8 mouse cellular contexts compared by ENCODE assay signal in genomic region chr1:189921568-189921817, GRCm38 (mm10). TPM values are rescaled to one million over a fixed set of nuclear protein-coding genes. Genes with fewer than 3 reads are reported as not detected.
A peak's percentile ranks its signal among the peaks of the same experiment; 100 is the strongest.
DNase-seq lines count a peak whose midpoint lies in the region; ATAC-seq and TF ChIP-seq lines count a peak whose summit lies in the region.

No protein-coding gene starts in this region.

- peak overlapping the region; percentile 75 to 76 for H3K4me3 ChIP-seq in heart, embryonic 14.5 days (ENCODE audit: control insufficient read depth in 1 of 2, insufficient read depth in 1 of 2, low read depth in 1 of 2, low read length in 2 of 2)
- peak overlapping the region; percentile 59 to 75 for H3K4me3 ChIP-seq in ES-E14 (ENCODE audit: insufficient read depth in 1 of 2, low read depth in 1 of 2, low read length in 2 of 2, poor library complexity in 1 of 2, severe bottlenecking in 1 of 2)
- peak overlapping the region; percentile 88 for H3K4me3 ChIP-seq in hindbrain, embryonic 10.5 days
- H3K4me3 ChIP-seq in midbrain, embryonic 11.5 days (ENCODE audit: low read depth, low read length), result peak overlapping the region; percentile 69

- DNase-seq in heart, postnatal 4 days, result no peak
- DNase-seq in ES-E14 (ENCODE audit: low read depth, low spot score), result no peak
- DNase-seq in hindbrain, embryonic 10.5 days (ENCODE audit: low spot score), result no peak
- peak; percentile 89 for DNase-seq in midbrain, embryonic 11.5 days (ENCODE audit: low spot score, missing footprints)
- no peak for DNase-seq in gastrocnemius, postnatal 4 days (ENCODE audit: low spot score in 2 of 2)
- DNase-seq in thymus, postnatal 4 days, result no peak
- no peak for DNase-seq in kidney, postnatal 25 days

- no peaks in the 10 kb centered on the region for H3K9me3 ChIP-seq in heart, embryonic 14.5 days (ENCODE audit: control insufficient read depth, low read length)
- no peaks in the 10 kb centered on the region for H3K9me3 ChIP-seq in ES-E14 (ENCODE audit: control insufficient read depth, insufficient read depth, low read depth, low read length)
- H3K9me3 ChIP-seq in hindbrain, embryonic 10.5 days, result no peaks in the 10 kb centered on the region
- no peaks in the 10 kb centered on the region for H3K9me3 ChIP-seq in midbrain, embryonic 11.5 days (ENCODE audit: control insufficient read depth, low read length)

- H3K9ac ChIP-seq in heart, embryonic 14.5 days (ENCODE audit: low read length), result peak overlapping the region; percentile 92
- peak overlapping the region; percentile 69 for H3K9ac ChIP-seq in ES-E14 (ENCODE audit: insufficient read depth, low read depth, low read length, poor library complexity, severe bottlenecking)
- peak overlapping the region; percentile 78 for H3K9ac ChIP-seq in midbrain, embryonic 11.5 days (ENCODE audit: low read length)

- peaks cover 36 to 78% of the 10 kb centered on the region in 2 experiments for H3K4me1 ChIP-seq in heart, embryonic 14.5 days (ENCODE audit: control insufficient read depth in 2 of 2, insufficient read depth in 2 of 2, low read length in 2 of 2)
- H3K4me1 ChIP-seq in ES-E14 (ENCODE audit: control insufficient read depth in 2 of 2, insufficient read depth in 2 of 2, low read length in 2 of 2, poor library complexity in 1 of 2), result peaks cover 10 to 12% of the 10 kb centered on the region in 2 experiments; a peak in 3 of 4 replicates
- H3K4me1 ChIP-seq in hindbrain, embryonic 10.5 days (replicated peaks), result peaks cover 55% of the 10 kb centered on the region
- H3K4me1 ChIP-seq in midbrain, embryonic 11.5 days (ENCODE audit: control insufficient read depth, insufficient read depth, low read length), result peaks cover 23% of the 10 kb centered on the region

- peak overlapping the region; percentile 80 for H3K4me2 ChIP-seq in heart, embryonic 14.5 days (ENCODE audit: low read length)
- peak overlapping the region; percentile 89 for H3K4me2 ChIP-seq in midbrain, embryonic 11.5 days

- H3K27ac ChIP-seq in heart, embryonic 14.5 days (replicated peaks in 1 of 2; ENCODE audit: control insufficient read depth in 1 of 2, insufficient read depth in 1 of 2, low read depth in 2 of 2, low read length in 2 of 2), result peak overlapping the region; percentile 80 to 99
- no peak overlapping the region for H3K27ac ChIP-seq in ES-E14 (ENCODE audit: insufficient read depth, low read depth, low read length, poor library complexity, severe bottlenecking)
- H3K27ac ChIP-seq in hindbrain, embryonic 10.5 days, result peak overlapping the region; percentile 94
- no peak overlapping the region for H3K27ac ChIP-seq in midbrain, embryonic 11.5 days (ENCODE audit: low read depth, low read length)

- H3K36me3 ChIP-seq in heart, embryonic 14.5 days (ENCODE audit: control insufficient read depth, insufficient read depth, low read length), result no peaks in the 10 kb centered on the region
- H3K36me3 ChIP-seq in ES-E14 (ENCODE audit: control insufficient read depth, insufficient read depth, low read length, poor library complexity, severe bottlenecking), result no peaks in the 10 kb centered on the region
- no peaks in the 10 kb centered on the region for H3K36me3 ChIP-seq in hindbrain, embryonic 10.5 days
- H3K36me3 ChIP-seq in midbrain, embryonic 11.5 days (ENCODE audit: control insufficient read depth, insufficient read depth, low read length), result no peaks in the 10 kb centered on the region

- in situ Hi-C loops in ES-E14 (cut with MboI; ENCODE audit: low sequenced_read_pairs in 2 of 2, unreplicated experiment in 2 of 2), result no loop called here

- H3K27me3 ChIP-seq in heart, embryonic 14.5 days (ENCODE audit: control insufficient read depth, insufficient read depth, low read length), result no peaks in the 10 kb centered on the region
- H3K27me3 ChIP-seq in hindbrain, embryonic 10.5 days (ENCODE audit: insufficient read depth, poor library complexity, severe bottlenecking), result peaks cover 47% of the 10 kb centered on the region
- no peaks in the 10 kb centered on the region; the same call in 1 of the 2 replicates for H3K27me3 ChIP-seq in midbrain, embryonic 11.5 days (ENCODE audit: control insufficient read depth, insufficient read depth, low read length)

- ATAC-seq in heart, embryonic 14.5 days (ENCODE audit: insufficient number of reproducible peaks, insufficient read depth, low FRiP score, low read depth), result no peak
- no peak for ATAC-seq in midbrain, embryonic 11.5 days (ENCODE audit: low FRiP score)

- 2% methylated on average over 4 of the region's 4 CpGs for WGBS in heart, embryonic 14.5 days
- 2% methylated on average over 4 of the region's 4 CpGs for WGBS in hindbrain, embryonic 10.5 days
- 11% methylated on average over 4 of the region's 4 CpGs for WGBS in midbrain, embryonic 11.5 days

TF ChIP-seq in ES-E14, 5 proteins besides CTCF, POLR2A, EP300 and RAD21:
- TF ChIP-seq ZC3H11A (IDR thresholded peaks at IDR 0.05; ENCODE audit: borderline replicate concordance, low read depth, low read length) (no peak), CHD2 (IDR thresholded peaks at IDR 0.05; ENCODE audit: low read depth, low read length) (no peak), ZNF384 (IDR thresholded peaks at IDR 0.05; ENCODE audit: low read depth, low read length) (no peak), MAFK (IDR thresholded peaks at IDR 0.05; ENCODE audit: insufficient read depth, low read depth, low read length) (no peak), HCFC1 (IDR thresholded peaks at IDR 0.05; ENCODE audit: borderline replicate concordance, insufficient read depth, low read length) (no peak)

RNA-seq across cellular contexts. Expression of gene Smyd2, which starts 0.7 kb away (rescaled TPM):
- polyA plus RNA-seq in heart, embryonic 14.5 days (2014; fragmentation: Nextera tagmentation; extraction: Ambion mirVana), result 227 and 246 TPM in 2 replicates
- 100 to 1,000 TPM; 192 to 202 TPM for total RNA-seq in heart, postnatal 4 days (2021)
- 50.4 and 64.4 TPM in 2 replicates for total RNA-seq in ES-E14 (2012; rRNA removed)
- polyA plus RNA-seq in hindbrain, embryonic 10.5 days (2016; fragmentation: Nextera tagmentation; extraction: Ambion mirVana), result 59.7 and 66.7 TPM in 2 replicates
- polyA plus RNA-seq in midbrain, embryonic 11.5 days (2014; fragmentation: Nextera tagmentation; extraction: Ambion mirVana), result 50.9 and 54.9 TPM in 2 replicates
- 100 to 1,000 TPM; 144 to 145 TPM for total RNA-seq in gastrocnemius, postnatal 4 days (2021)

Comparison
In these comparisons a context has a peak if more than half of its experiments do, and no peak if none do; other contexts are left out.
1. H3K27ac ChIP-seq: peak in heart, embryonic 14.5 days (2 of 2) and hindbrain, embryonic 10.5 days (single experiment); none in ES-E14 (single experiment) and midbrain, embryonic 11.5 days (single experiment).
2. Peak in every context shown above with its lines, with median percentiles within 50 percentile points of each other: H3K4me3 ChIP-seq and H3K9ac ChIP-seq.